ENCODE assay signal across 23 mouse cellular contexts in the genomic region with DNA sequence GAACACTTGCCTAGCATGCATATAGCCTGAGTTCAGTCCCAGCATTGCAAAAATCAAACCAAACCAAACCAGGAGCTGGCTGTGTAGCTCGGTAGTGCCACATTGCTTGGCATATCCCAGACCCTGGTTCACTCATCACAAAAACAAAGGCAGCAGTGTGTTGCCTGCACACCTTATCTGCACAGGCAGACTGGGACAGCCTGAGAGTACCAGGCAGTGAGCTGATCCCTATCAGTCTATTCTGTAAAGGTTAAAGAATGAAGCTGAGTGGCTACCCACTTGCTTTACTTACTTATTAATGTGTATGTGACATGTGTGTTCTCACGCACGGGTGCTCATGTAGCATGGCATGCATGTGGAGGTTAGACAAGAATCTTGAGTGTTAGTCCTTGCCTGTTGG. TPM values are rescaled to one million over a fixed set of nuclear protein-coding genes. Genes with fewer than 3 reads are reported as not detected.
DNase-seq lines count a peak whose midpoint lies in the region; ATAC-seq and TF ChIP-seq lines count a peak whose summit lies in the region.
"Had no signal": no experiment of that assay in that cellular context is flagged by ENCODE, and none has a peak within 500 bp of the region (broad histone marks: within the 10 kb centered on the region; RNA-seq: fewer than 3 reads in every experiment).

No protein-coding gene starts in this region.

- no peak for TF ChIP-seq CTCF in liver, embryonic 14.5 days (IDR thresholded peaks at IDR 0.05; ENCODE audit: low read depth)

- intact Hi-C loops in heart, postnatal 10 days (cut with DNase I) = no loop called here

- no peak overlapping the region for H3K9ac ChIP-seq in heart, embryonic 11.5 days (ENCODE audit: low read depth, low read length)
- H3K9ac ChIP-seq in liver, embryonic 14.5 days (replicated peaks) = no peak overlapping the region
- H3K9ac ChIP-seq in forebrain, embryonic 13.5 days = no peak overlapping the region
- H3K9ac ChIP-seq: embryonic facial prominence, embryonic 12.5 days; forebrain, postnatal 0 days; hindbrain, embryonic 15.5 days had no signal

- H3K4me2 ChIP-seq in heart, embryonic 11.5 days = no peak overlapping the region
- peak overlapping the region; percentile 1; the same call in 1 of the 2 replicates for H3K4me2 ChIP-seq in liver, embryonic 14.5 days (ENCODE audit: low read depth)
- H3K4me2 ChIP-seq in forebrain, embryonic 13.5 days = no peak overlapping the region
- H3K4me2 ChIP-seq: embryonic facial prominence, embryonic 12.5 days; hindbrain, embryonic 15.5 days had no signal

- H3K36me3 ChIP-seq in heart, embryonic 11.5 days (ENCODE audit: control insufficient read depth, insufficient read depth, low read length) = no peaks in the 10 kb centered on the region
- no peaks in the 10 kb centered on the region for H3K36me3 ChIP-seq in liver, embryonic 14.5 days (replicated peaks; ENCODE audit: control insufficient read depth, insufficient read depth, low read depth)
- no peaks in the 10 kb centered on the region for H3K36me3 ChIP-seq in forebrain, embryonic 13.5 days (ENCODE audit: poor library complexity, severe bottlenecking)
- H3K36me3 ChIP-seq: hindbrain, embryonic 10.5 days; hindbrain, embryonic 15.5 days had no signal

- no peak overlapping the region for H3K4me3 ChIP-seq in heart, embryonic 11.5 days (ENCODE audit: low read depth, low read length)
- H3K4me3 ChIP-seq in liver, embryonic 14.5 days (ENCODE audit: insufficient read depth in 1 of 2, low read depth in 2 of 2, low read length in 2 of 2) = no peak overlapping the region
- H3K4me3 ChIP-seq in forebrain, embryonic 13.5 days = no peak overlapping the region
- H3K4me3 ChIP-seq: embryonic facial prominence, embryonic 12.5 days; gastrocnemius, adult 2 months; hindbrain, embryonic 10.5 days; hindbrain, embryonic 15.5 days had no signal

- no peak for DNase-seq in heart, postnatal 10 days
- DNase-seq in liver = peak; percentile 42
- DNase-seq in liver, embryonic 14.5 days (ENCODE audit: low read depth in 3 of 3, low spot score in 3 of 3) = peak in 2 of 3 experiments; percentile 22 to 37
- DNase-seq in layer of hippocampus, adult 8-10 months (ENCODE audit: low spot score in 2 of 2) = no peak
- DNase-seq in right cerebral cortex, adult 18-20 months = no peak
- DNase-seq: adrenal gland, postnatal 14 days; B cell, adult 2 months; cerebellum, adult 11-12 months; cerebellum, adult 9-10 months; cerebellum, postnatal 25 days; forebrain, postnatal 0 days; gastrocnemius, adult 2 months; gastrocnemius, postnatal 25 days; heart, postnatal 14 days had no signal

- peak; percentile 43; the same call in 1 of the 2 replicates for TF ChIP-seq EP300 in liver, embryonic 14.5 days (IDR thresholded peaks at IDR 0.05; ENCODE audit: low read depth)

- no peak; the same call in 1 of the 2 replicates for ATAC-seq in heart, embryonic 11.5 days (replicated peaks; ENCODE audit: insufficient number of reproducible peaks, low FRiP score, low TSS enrichment)
- ATAC-seq in liver, embryonic 14.5 days (ENCODE audit: insufficient read depth) = peak; percentile 62
- peak; percentile 82 for ATAC-seq in megakaryocyte progenitor cell, adult 5-6 weeks (replicated peaks; ENCODE audit: poor library complexity)
- ATAC-seq in forebrain, embryonic 13.5 days = no peak
- ATAC-seq: activated CD4-positive, CD25-positive, alpha-beta regulatory T cell, adult 4 months; CD4-positive, CD25-positive, alpha-beta regulatory T cell, adult 4 months; forebrain, postnatal 0 days; Patski had no signal

- 63% methylated on average over 3 of the region's 3 CpGs for WGBS in heart, embryonic 11.5 days (ENCODE audit: insufficient replicate concordance)
- WGBS in liver, embryonic 14.5 days (ENCODE audit: insufficient replicate concordance) = 38% methylated on average over 3 of the region's 3 CpGs
- 96% methylated on average over 3 of the region's 3 CpGs for WGBS in forebrain, embryonic 13.5 days

- no peaks in the 10 kb centered on the region for H3K27me3 ChIP-seq in heart, embryonic 11.5 days (ENCODE audit: control insufficient read depth, insufficient read depth, low read length)
- no peaks in the 10 kb centered on the region for H3K27me3 ChIP-seq in liver, embryonic 14.5 days (ENCODE audit: control insufficient read depth, insufficient read depth, low read length)
- no peaks in the 10 kb centered on the region for H3K27me3 ChIP-seq in forebrain, embryonic 13.5 days
- H3K27me3 ChIP-seq: embryonic facial prominence, embryonic 12.5 days; hindbrain, embryonic 15.5 days; Patski had no signal

- H3K27ac ChIP-seq in heart, embryonic 11.5 days (ENCODE audit: low read depth, low read length) = peak overlapping the region; percentile 31; the same call in 1 of the 2 replicates
- no peak overlapping the region for H3K27ac ChIP-seq in liver, embryonic 14.5 days
- H3K27ac ChIP-seq in forebrain, embryonic 13.5 days = no peak overlapping the region
- H3K27ac ChIP-seq: embryonic facial prominence, embryonic 12.5 days; gastrocnemius, adult 2 months; hindbrain, embryonic 10.5 days; hindbrain, embryonic 15.5 days had no signal

- no peaks in the 10 kb centered on the region for H3K9me3 ChIP-seq in heart, embryonic 11.5 days (replicated peaks; ENCODE audit: control insufficient read depth, low read length)
- no peaks in the 10 kb centered on the region for H3K9me3 ChIP-seq in liver, embryonic 14.5 days (ENCODE audit: control insufficient read depth, low read length)
- no peaks in the 10 kb centered on the region for H3K9me3 ChIP-seq in forebrain, embryonic 13.5 days (replicated peaks)
- H3K9me3 ChIP-seq: embryonic facial prominence, embryonic 12.5 days; hindbrain, embryonic 10.5 days; hindbrain, embryonic 15.5 days had no signal

- H3K4me1 ChIP-seq in heart, embryonic 11.5 days (ENCODE audit: control insufficient read depth, insufficient read depth, low read length) = peaks cover 29% of the 10 kb centered on the region
- peaks cover 38 to 50% of the 10 kb centered on the region in 2 experiments for H3K4me1 ChIP-seq in liver, embryonic 14.5 days (replicated peaks; ENCODE audit: control insufficient read depth in 2 of 2, insufficient read depth in 2 of 2, low read length in 1 of 2)
- peaks cover 22% of the 10 kb centered on the region for H3K4me1 ChIP-seq in forebrain, embryonic 13.5 days

RNA-seq across cellular contexts. Expression of gene Gpr107, which starts 4.7 kb away (rescaled TPM):
- polyA plus RNA-seq in heart, embryonic 11.5 days (2014; fragmentation: Nextera tagmentation; extraction: Ambion mirVana) = 30.4 and 33.8 TPM in 2 replicates
- total RNA-seq in heart, postnatal 10 days (2021) = 10 to 100 TPM; 42.1 to 42.3 TPM
- polyA plus RNA-seq in liver, embryonic 14.5 days (2012; rRNA removed) = 4.5 and 5.4 TPM in 2 replicates
- polyA plus RNA-seq in liver, embryonic 14.5 days (2014; fragmentation: Nextera tagmentation; extraction: Ambion mirVana) = 7.0 and 8.6 TPM in 2 replicates
- 9.9 and 12.1 TPM in 2 replicates for total RNA-seq in megakaryocyte progenitor cell, adult 5-6 weeks (2015)
- 13.6 and 15.2 TPM in 2 replicates for total RNA-seq in megakaryocyte progenitor cell, adult 5-6 weeks (2017)
- 10 to 100 TPM; 48.6 to 65.5 (median 56.0) TPM for total RNA-seq in layer of hippocampus, adult 8-10 months (2022)
- polyA plus RNA-seq in forebrain, embryonic 13.5 days (2015; fragmentation: Nextera tagmentation; extraction: Ambion mirVana) = 28.6 and 34.3 TPM in 2 replicates

RNA-seq across cellular contexts. Expression of gene Fnbp1, which starts 15.0 kb away (rescaled TPM):
- 19.5 and 20.4 TPM in 2 replicates for polyA plus RNA-seq in heart, embryonic 11.5 days (2014; fragmentation: Nextera tagmentation; extraction: Ambion mirVana)
- 10 to 100 TPM; 48.6 to 60.9 TPM for total RNA-seq in heart, postnatal 10 days (2021)
- polyA plus RNA-seq in liver, embryonic 14.5 days (2012; rRNA removed) = 4.8 and 6.4 TPM in 2 replicates
- polyA plus RNA-seq in liver, embryonic 14.5 days (2014; fragmentation: Nextera tagmentation; extraction: Ambion mirVana) = 3.9 and 4.3 TPM in 2 replicates
- 30.7 and 44.8 TPM in 2 replicates for total RNA-seq in megakaryocyte progenitor cell, adult 5-6 weeks (2015)
- total RNA-seq in megakaryocyte progenitor cell, adult 5-6 weeks (2017) = 20.9 and 44.7 TPM in 2 replicates
- total RNA-seq in layer of hippocampus, adult 8-10 months (2022) = 100 to 1,000 TPM; 119 to 152 (median 139) TPM
- polyA plus RNA-seq in forebrain, embryonic 13.5 days (2015; fragmentation: Nextera tagmentation; extraction: Ambion mirVana) = 12.5 and 12.7 TPM in 2 replicates

Comparison
In these comparisons a context has a peak if more than half of its experiments do, and no peak if none do; other contexts are left out.
1. ATAC-seq: peak in liver, embryonic 14.5 days (single experiment) and megakaryocyte progenitor cell, adult 5-6 weeks (single experiment); none in heart, embryonic 11.5 days (single experiment) and forebrain, embryonic 13.5 days (single experiment).
2. DNase-seq: peak in liver (single experiment) and liver, embryonic 14.5 days (2 of 3); none in heart, postnatal 10 days (0 of 2), layer of hippocampus, adult 8-10 months (0 of 2) and right cerebral cortex, adult 18-20 months (single experiment).